Mouse (Mus musculus) megakaryocyte, embryonic 14.5 days (primary cell): ENCODE results near the gene Gcn1l1.

Experiments
- FLI1 ChIP-seq: IDR thresholded peaks from 2 replicates; pipeline ENCODE4 v1.6.1; 2012; ENCODE audit warnings: low read length, inconsistent platforms, mixed read lengths
- GATA1 ChIP-seq: IDR thresholded peaks from 3 replicates; pipeline ENCODE4 v1.6.1; 2012; ENCODE audit warnings: mixed read lengths, low read length, inconsistent platforms, borderline replicate concordance

DNA sequence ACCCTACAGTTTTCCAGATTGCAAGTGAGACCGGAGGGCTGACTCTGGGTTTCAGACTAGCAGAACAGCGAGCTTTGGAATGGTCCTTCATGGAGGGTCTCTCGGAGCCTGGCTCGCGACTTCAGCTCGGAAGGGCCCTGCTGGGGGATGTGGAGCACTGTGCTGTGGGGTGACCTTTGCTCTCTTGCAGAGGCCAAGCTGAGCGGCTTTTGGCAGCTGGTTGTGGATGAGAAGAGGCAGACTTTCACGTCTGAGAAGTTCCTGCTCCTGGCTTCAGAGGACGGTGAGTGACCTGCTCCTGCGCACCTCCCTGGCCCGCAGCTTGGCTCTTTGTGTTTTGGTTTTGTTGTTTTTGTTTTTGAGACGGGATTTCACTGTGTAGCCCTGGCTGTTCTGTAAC, 20.6 kb downstream of the Gcn1l1 start:
- TF ChIP-seq GATA1 (no peak), FLI1 (no peak)
